Mouse (Mus musculus): ENCODE results near the gene Pdia6.

Gene Pdia6

GRCm38 (mm10) chr12:17263881-17264280 lies 2.5 kb upstream of the Pdia6 start:
- no peak for DNase-seq (ENCODE audit: inconsistent ontology term)

GRCm38 (mm10) chr12:17264826-17265225 lies 1.5 kb upstream of the Pdia6 start:
- no peak for DNase-seq (ENCODE audit: inconsistent ontology term)

DNA sequence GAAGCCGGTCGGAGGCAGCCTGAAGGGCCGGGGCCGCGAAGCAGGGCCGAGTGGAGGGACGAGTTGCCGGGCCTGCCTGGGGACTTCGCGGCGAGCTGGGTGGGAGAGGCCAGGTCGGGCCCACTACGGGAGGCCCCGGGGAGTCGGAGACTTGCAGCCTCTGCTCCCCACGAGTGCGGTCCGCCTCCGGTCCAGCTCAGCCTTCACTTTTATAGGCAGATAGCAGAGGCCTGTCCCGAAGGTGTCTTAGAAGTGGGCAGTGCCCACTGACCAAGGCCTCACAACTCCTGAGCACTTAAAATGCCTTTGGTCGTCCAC lies 287 bp downstream of the Pdia6 start:
- DNase-seq (ENCODE audit: inconsistent ontology term), result no peak

DNA sequence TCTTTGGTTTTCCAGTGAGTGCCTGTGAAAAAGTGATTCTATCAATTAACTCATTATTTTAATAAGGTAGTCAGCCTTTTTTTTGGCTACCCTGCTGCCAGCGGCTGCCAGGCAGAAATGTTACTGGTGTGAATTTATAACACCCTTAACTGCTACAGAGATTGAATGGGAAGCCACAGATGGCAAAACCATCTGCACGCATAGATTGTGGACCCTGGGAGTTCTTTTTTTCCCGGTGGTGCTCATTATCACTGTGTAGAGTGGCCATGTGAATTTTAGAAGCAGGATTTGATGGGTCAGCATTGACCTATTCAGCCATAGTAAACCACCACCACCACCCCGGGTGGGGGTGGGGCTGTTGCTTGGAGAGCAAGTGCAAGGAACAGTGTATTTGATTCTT lies 971 bp downstream of the Pdia6 start:
- peak; percentile 36 for DNase-seq (ENCODE audit: inconsistent ontology term)

- DNase-seq (ENCODE audit: inconsistent ontology term), result no peak
Measured at GRCm38 (mm10) chr12:17271272-17271671, 4.9 kb downstream of the Pdia6 start.

- DNase-seq (ENCODE audit: inconsistent ontology term), result no peak
Measured at GRCm38 (mm10) chr12:17273841-17274240, 7.5 kb downstream of the Pdia6 start.

DNA sequence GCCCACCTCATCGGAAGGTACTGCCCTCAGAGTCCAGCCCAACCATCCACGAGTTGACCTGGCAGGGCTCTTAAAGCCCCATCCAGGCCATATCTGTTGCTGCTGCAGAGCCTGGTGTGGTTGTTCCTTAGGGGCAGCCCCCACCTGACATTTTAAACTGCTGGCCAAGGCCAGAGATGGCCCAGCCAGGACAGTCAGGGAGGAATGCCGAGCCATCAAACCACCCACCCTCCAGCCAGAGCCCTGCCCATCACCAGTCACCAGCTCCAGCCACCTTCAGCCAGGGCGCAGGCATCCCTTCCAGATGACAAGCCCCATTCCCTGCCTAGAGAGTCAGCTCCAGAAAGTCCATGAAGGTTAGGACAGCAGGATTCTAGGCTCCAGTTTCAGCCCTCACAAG lies 22.2 kb downstream of the Pdia6 start:
- no peak for DNase-seq (ENCODE audit: inconsistent ontology term)

- peak; percentile 75 for DNase-seq (ENCODE audit: inconsistent ontology term)
Measured at GRCm38 (mm10) chr12:17289060-17289459, 22.7 kb downstream of the Pdia6 start.

DNA sequence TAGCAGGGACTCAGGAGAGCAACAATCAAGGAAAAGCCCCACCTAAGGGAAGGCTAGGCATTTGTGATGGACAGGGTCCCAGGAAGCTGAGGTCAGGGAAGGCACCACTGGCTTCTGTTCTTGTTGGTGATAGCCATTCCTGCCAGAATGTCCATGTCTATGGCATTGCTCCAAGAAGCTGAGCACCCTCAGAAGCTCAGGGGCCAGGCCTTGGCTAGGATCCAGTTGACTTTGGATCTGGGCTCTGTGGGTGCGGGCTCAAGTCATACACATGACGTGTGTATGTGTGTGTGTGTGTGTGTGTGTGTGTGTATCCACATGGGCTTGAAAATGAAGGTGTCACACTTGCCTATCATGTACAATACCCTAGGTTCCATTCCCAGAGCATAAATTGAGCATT lies 23.6 kb downstream of the Pdia6 start:
- no peak for DNase-seq (ENCODE audit: inconsistent ontology term)

DNA sequence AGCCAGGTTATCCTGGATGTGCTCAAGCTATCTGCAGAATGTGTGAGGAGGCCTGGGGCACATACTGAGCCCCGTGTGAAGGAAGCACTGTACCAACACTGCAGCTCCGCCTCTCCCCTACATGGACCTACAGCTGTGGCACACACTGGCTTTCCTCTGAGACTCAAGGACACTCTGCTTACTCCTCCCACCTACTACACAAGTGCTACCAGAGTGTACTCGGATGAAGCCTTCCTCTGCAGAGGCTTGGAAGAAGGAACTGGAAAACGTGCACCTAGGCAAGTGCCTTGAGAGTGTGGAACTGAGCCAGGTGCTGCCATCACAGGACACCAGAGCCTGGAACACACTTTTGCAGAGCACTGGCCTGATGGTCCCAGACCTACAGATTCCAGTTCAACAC lies 24.2 kb downstream of the Pdia6 start:
- no peak for DNase-seq (ENCODE audit: inconsistent ontology term)

GRCm38 (mm10) chr12:17296899-17297298 lies 30.6 kb downstream of the Pdia6 start:
- DNase-seq (ENCODE audit: inconsistent ontology term), result no peak

DNA sequence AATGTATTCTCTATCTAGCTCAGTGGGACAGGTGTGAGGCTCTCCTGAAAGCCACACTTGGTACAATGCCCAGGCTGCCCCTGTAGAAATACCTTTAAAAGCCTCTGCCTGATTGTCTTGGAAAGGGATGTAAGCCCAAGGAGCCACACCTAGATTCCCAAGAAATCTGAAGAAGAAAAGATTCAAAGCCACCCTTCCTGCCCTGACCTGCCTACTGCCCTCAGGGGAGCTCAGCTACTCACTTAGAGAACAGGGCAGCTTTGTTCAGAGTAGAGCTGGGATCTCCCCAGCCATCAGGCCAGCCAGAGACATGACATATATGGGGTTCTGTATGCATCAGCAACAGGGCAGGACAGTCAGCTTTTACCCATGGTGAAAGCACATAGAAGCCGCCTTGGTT lies 33.6 kb downstream of the Pdia6 start:
- no peak for DNase-seq (ENCODE audit: inconsistent ontology term)

DNA sequence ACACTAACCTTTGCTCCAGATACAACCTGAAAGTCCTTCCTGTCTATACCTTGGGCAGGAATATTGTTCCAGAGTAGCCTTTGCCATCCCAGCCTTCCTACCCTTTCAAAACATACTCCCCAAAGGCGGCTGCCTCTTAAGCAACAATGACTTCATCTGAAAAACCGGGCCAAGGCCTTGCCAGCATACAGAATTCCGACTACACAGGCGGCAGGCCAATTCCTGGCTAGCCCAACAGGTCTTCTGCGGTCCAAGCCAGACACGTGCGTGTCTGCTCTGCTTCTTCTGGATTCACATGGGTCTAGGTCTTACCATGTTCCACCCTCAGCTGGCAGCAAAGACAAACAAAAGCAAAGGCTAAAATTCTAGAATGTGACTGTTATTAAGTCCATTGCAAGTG lies 39.1 kb downstream of the Pdia6 start:
- DNase-seq (ENCODE audit: inconsistent ontology term), result no peak

DNA sequence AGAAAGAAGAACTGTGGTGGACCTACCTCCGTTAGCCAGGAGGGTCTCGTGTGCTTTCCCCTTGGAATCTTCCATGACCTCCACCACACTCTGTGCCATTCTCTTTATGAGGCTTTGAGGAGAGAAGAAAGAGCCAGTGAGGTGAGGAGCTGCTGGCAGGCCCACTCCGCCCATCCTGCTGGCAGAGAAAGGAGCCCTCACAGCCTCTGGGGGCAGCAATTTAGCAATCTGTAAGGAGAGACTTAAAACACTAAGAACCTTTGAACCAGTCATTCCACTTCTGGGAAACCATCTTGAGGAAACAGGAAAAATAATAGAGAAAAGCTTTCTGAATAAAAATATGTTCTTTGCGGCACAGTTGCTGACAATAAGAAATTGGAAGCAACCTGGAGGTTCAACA lies 41.9 kb downstream of the Pdia6 start:
- no peak for DNase-seq (ENCODE audit: inconsistent ontology term)

DNA sequence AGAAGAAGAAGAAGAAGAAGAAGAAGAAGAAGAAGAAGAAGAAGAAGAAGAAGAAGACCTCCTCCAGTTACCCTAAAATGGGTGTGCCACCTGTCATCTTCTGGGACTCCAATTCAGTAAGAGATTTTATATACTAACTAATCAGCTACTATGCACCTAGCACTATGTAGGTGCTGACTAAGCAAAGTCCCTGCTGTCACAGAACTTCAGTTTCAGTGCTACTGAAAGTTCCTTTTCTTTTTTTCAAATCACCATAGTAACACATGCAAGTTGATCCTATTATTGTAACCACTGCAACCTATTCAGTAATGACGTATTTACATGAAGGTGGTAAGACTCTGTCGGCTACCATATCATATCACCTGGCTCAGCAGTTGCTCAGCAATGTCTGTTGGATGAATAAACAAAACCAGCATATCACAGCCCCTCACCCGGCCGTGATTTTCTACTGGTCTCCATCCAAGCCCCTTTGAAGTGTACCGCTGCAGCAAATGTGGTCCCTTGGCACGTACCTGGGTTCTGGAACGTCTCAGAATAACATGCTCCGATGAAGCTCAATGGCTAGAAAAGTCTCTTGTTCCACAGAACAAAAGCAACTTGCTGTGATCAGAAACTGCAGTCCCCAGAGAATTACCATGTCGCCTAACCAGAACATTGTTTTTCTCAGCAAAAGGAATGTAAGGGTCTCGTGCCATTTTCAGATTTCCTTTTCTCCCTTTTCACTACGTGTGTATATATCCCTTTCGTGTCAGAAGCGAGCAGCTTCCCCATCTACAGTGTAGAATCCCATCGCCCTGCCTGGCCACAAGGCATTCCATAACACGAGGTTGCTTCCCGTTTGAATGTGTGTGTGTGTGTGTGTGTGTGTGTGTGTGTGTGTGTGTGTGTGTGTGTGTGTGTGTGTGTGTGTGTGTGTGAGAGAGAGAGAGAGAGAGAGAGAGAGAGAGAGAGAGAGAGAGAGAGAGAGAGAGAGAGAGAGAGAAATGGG lies 44.8 kb downstream of the Pdia6 start:
- DNase-seq (ENCODE audit: inconsistent ontology term), result peak; percentile 18

DNA sequence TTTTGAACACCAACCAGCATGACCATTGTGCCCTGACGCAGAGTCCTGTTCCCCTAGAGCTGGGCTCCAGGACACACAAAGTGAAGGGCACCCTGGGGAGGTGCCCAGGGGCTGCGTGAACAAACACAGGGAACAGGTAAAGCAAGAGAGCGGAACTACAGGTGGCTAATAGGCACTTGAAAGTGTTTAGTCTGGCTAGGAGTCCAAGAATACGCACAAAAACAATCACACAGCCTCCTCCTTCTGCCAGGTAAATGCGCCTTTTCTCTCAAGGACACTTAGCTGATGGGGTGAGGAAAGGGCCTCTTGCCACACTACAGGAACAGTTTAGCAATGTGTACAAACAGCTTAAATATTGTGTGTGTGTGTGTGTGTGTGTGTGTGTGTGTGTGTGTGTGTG lies 49.8 kb downstream of the Pdia6 start:
- DNase-seq (ENCODE audit: inconsistent ontology term), result no peak

- DNase-seq (ENCODE audit: inconsistent ontology term), result no peak
Measured at GRCm38 (mm10) chr12:17317970-17318369, 51.6 kb downstream of the Pdia6 start.

DNA sequence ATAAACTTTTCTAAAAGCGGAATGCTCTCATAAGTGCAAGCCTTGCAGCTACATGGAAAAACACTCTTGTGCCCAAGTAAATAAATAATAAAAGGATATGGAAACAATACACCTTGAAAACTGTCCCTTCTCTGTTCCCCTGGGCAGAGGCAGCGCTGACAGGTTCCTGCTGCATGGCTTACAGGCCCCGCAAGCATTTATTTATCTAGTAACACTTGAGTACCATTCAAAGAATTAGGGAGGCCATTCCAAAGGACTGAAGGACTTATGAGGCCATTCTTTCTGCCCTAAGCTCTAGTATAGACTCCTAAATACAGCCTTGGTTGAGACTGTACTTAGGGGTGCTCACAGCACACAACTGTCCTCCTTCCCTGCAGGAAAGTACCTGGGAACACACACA lies 52.1 kb downstream of the Pdia6 start:
- DNase-seq (ENCODE audit: inconsistent ontology term), result no peak

DNA sequence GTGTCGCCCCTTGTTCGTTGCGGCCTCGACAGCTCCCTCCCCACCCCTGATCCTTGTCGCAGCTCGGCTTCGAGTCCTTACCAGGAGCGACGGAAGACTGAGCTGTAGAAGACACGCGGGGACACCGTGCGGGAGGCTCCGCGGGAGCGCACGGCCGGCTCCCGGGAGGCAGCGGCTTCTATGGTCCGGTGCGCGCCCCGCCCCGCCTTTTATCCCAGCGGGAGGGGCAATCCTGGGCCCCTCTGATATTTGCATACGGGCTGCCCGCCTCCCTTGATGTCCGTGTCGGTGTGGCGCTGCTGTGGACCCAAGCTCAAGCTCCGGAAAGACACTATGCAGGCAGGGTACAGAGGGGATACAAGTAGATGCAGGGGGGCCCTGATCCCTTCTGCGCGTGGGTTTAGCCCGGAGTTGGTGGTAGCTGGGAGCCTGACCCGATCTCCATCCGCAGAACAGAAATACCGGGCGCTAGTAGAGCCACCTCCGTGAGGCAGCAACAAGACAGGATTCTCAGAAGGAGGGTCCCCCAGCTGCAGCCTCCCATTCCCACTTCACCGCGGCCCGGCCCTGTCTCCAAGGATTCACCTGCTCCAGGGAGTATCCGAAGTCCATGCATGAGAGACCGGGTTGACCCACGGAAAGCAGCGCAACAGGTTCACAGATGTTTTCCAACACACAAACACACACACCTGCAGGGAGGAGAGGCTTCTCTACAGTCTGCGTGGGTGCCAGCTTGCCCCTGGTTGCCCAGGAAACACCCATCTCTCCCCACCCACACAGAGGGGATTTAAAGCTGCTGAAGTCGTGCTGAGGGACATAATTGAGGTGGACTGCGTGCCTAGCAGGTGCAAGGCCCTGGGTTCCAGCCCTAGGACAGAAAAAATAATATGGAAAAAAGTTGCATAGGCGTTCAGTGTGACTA lies 58.5 kb downstream of the Pdia6 start:
- peak; percentile 40 for DNase-seq (ENCODE audit: inconsistent ontology term)

- DNase-seq (ENCODE audit: inconsistent ontology term), result no peak
Measured at GRCm38 (mm10) chr12:17329259-17329658, 62.9 kb downstream of the Pdia6 start, which contains the start of gene Atp6v1c2. Gene Atp6v1c2, minus strand, starts transcription at chr12:17329359.

DNA sequence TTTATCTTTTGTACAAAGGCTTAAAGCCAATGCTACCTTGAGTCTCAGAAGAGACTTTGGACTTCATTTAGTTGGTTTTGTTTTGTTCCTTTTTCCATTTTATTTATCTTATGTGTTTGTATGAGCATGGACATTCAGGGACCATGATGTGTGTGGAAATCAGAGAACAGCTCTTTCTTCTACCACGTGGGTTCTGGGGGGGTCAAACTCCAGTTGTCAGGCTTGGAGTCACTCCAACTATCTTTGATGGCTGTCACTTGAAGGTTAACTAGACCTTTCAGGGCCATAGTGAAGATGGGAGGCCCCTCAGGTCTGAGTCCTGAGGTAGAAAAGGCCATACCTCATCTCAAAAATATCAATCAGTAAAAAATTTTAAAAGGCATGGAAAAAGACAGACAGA lies 67.1 kb downstream of the Pdia6 start:
- DNase-seq (ENCODE audit: inconsistent ontology term), result no peak
